Mouse (Mus musculus) Patski (cell line): ENCODE measurements around the gene 4930455H04Rik. TPM values are rescaled to one million over a fixed set of nuclear protein-coding genes. Genes with fewer than 3 reads are reported as not detected.

Source experiments
- ATAC-seq: fragments of 100-300 bp; one replicate; pipeline ENCODE4 v1.8.0; 2021
- CTCF ChIA-PET: fragments of 350-600 bp; sonication (Branson Sonifier 250); formaldehyde crosslinking; loops from one replicate; lab custom pipeline; 2022; ENCODE audit warnings: inconsistent platforms; lab: Charles Lee
- POLR2A ChIA-PET: fragments of 350-600 bp; sonication (Branson Sonifier 250); formaldehyde crosslinking; loops from one replicate; lab custom pipeline; 2022; ENCODE audit warnings: antibody characterized with exemption, inconsistent platforms; lab: Charles Lee
- DNase-seq: peaks from one replicate; pipeline ENCODE4 v3.0.0-alpha.2; 2011; ENCODE audit warnings: low read depth, low spot score
- H3K27me3 ChIP-seq: fragments of 371-371 bp; one replicate; pipeline ENCODE4 v1.5.1; 2021
- CTCF ChIP-seq: fragments of 100-300 bp; IDR thresholded peaks from one replicate; pipeline ENCODE4 v1.5.1; 2021
- in situ Hi-C: fragments of 300-500 bp; cut with MboI; formaldehyde crosslinking; loops from 3 replicates; pipeline ENCODE4 v1.11.1; 2018; ENCODE audit warnings: low pct_unique_long_range_greater_than_20kb, mixed read lengths
- polyA plus RNA-seq: library from polyadenylated mRNA; unstranded; gene quantifications from one replicate; pipeline ENCODE4 v1.2.3, GENCODE M21; 2021

Gene 4930455H04Rik
- polyA plus RNA-seq, 1 experiment from 2014 or later, result not detected

DNA sequence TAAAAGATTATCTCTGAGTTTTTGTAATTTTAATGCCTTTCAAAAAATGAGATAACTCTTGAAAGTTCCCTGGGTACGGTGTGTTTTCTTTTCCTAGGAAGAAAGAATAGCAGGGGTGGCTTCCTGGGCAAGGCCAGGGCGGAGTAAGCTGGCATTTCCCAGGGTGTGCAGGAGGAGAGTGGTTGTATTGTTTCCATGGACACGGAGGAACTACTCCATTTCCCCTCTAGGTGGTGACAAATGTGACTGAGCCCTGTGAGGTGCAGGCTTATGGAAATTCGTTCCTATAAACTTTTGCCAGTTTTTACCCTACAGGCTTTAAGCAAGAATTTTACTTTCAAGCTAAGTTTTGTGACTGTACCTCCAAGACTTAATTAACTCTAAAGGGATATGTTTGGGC lies 1.8 kb upstream of the 4930455H04Rik start:
- peak; percentile 67 for TF ChIP-seq CTCF
- no peaks in the 10 kb centered on the region for H3K27me3 ChIP-seq
- DNase-seq (no peak), ATAC-seq (peak; percentile 89)
- in situ Hi-C loops, result no loop called here
- POLR2A ChIA-PET, result no interaction called here
- CTCF ChIA-PET, result interaction anchor here (0.6 to 1.8 kb wide), 7 partner anchors 10 to 595 kb away, joined by 3 to 4 read pairs (median 3); no protein-coding TSS in a partner anchor

DNA sequence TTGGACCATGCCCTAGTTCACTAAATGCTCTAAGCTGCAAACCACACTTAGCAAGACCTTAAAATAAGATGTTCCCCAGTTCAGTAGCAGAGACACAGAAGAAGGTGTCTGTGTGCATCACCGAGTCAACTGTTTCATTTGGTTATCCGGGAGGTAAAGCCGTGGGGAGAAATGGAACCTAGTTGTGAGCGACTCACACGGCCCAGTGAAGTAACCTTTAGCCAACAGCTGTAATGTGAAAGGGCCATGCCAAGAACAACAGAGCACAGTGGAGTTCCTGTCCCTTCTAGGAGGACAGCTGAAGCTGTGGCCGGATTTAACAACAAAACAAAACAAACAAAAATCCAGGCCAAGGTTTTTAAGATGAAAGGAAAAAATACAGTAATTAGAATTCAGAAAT lies 1.3 kb upstream of the 4930455H04Rik start:
- ChIA-PET POLR2A (interaction anchor here (1.2 kb wide), 1 partner anchor 56 kb away, joined by 5 read pairs; no protein-coding TSS in a partner anchor), CTCF (interaction anchor here (0.6 to 1.8 kb wide), 6 partner anchors 10 to 453 kb away, joined by 3 to 4 read pairs (median 3); no protein-coding TSS in a partner anchor)
- TF ChIP-seq CTCF, result no peak
- in situ Hi-C loops, result no loop called here
- DNase-seq, result no peak
- H3K27me3 ChIP-seq, result no peaks in the 10 kb centered on the region
- ATAC-seq, result peak; percentile 71

DNA sequence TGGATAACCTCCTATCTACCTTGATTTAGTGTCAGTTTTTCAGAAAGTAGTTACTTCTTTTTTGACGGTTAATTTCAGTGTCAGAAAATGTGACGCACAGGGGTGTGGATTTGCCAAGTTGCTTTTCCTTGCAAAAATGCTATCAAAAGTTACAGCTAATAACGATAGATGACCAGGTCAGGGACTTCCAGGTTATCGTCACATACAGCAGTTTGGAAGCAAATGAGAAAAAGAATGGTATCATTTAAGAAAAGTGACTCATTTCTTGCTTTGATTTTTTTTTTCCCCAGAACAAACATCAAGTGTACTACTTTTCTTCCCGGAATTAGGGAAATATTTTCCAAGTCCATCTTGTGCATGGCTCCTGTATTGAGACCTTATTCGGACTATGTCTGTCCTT lies 631 bp upstream of the 4930455H04Rik start:
- ChIA-PET POLR2A (interaction anchor here (1.2 kb wide), 1 partner anchor 57 kb away, joined by 5 read pairs; no protein-coding TSS in a partner anchor), CTCF (interaction anchor here (1.0 to 1.8 kb wide), 4 partner anchors 16 to 93 kb away, joined by 3 to 4 read pairs (median 4); no protein-coding TSS in a partner anchor)
- no peaks in the 10 kb centered on the region for H3K27me3 ChIP-seq
- in situ Hi-C loops, result no loop called here
- ATAC-seq, result no peak
- DNase-seq, result no peak
- TF ChIP-seq CTCF, result no peak

DNA sequence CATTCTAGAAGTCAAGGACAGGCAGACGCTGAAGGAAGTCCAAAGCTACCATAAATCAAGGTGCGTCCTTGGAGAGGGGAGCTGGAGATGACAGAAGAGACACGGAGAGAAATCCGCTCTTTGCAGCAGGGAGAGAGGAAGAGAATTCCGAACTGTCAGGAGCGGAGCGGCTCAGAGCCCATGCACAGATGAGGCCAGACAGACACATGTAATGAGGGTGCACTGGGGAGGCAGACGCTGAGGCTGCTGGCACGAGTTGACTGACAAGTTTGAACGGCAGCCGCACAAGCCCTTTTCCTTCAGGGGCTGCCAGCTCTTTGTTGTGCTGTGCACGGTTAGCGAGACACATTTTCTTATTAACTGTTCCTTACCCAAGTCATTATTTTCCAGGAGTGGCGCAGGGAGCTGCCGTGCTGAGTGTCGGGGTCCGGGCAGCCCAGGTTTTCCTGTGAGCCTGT lies 502 bp downstream of the 4930455H04Rik start, which contains the start of gene Palmd:
Palmd (minus strand) TSS at position 448 of the 458 bp plus-strand sequence.
- in situ Hi-C loops, result no loop called here
- ATAC-seq (no peak), DNase-seq (no peak)
- CTCF ChIA-PET, result interaction anchor here (1.4 kb wide), 1 partner anchor 33 kb away, joined by 4 read pairs; no protein-coding TSS in a partner anchor
- POLR2A ChIA-PET, result no interaction called here
- no peaks in the 10 kb centered on the region for H3K27me3 ChIP-seq
- TF ChIP-seq CTCF, result no peak

DNA sequence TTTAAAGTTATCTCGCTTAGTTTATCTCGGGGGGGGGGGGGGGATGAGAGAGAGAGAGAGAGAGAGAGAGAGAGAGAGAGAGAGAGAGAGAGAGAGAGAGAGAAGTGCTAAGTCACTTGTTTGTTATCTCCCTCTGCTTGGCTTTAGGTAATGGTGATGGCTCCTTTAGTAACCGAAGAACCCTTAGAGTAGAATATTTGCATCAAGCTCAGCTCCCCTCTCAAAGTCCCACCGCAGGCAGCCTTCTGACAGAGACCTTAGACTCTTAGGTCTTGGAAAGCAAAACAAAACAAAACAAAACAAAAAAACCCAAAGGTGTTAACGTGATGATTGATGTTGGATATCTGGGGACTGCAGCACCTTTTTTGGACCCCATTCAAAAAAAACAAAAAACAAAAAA lies 936 bp downstream of the 4930455H04Rik start:
- no peak for TF ChIP-seq CTCF
- ChIA-PET CTCF (interaction anchor here (1.4 kb wide), 1 partner anchor 33 kb away, joined by 4 read pairs; no protein-coding TSS in a partner anchor), POLR2A (interaction anchor here (0.7 kb wide), 1 partner anchor 763 kb away, joined by 5 read pairs; no protein-coding TSS in a partner anchor)
- DNase-seq, result no peak
- H3K27me3 ChIP-seq, result no peaks in the 10 kb centered on the region
- ATAC-seq, result no peak
- in situ Hi-C loops, result no loop called here

DNA sequence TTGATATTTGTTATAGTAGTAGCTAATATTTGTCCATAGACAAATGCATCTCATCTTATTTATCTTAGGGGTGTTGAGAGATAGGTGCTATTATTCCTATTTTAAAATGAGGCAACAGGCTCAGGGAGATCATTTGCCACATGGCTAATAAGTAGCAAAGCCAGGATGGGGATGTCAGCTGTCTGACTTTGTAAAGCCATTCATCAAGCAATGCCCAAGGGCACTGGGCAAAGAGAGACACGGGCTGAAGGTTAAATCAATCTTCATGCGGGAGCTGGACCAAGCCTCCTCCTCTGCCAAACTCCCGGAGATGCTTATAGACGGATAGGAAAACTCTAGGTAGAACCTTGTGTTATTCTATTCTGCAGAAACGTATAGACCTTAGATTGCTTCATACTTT lies 1.7 kb downstream of the 4930455H04Rik start:
- ChIA-PET POLR2A (interaction anchor here (0.9 kb wide), 1 partner anchor 18 kb away, joined by 3 read pairs; no protein-coding TSS in a partner anchor), CTCF (interaction anchor here (1.3 kb wide), 1 partner anchor 18 kb away, joined by 4 read pairs; no protein-coding TSS in a partner anchor)
- ATAC-seq (no peak), DNase-seq (no peak)
- no peaks in the 10 kb centered on the region for H3K27me3 ChIP-seq
- in situ Hi-C loops, result no loop called here
- TF ChIP-seq CTCF, result no peak

DNA sequence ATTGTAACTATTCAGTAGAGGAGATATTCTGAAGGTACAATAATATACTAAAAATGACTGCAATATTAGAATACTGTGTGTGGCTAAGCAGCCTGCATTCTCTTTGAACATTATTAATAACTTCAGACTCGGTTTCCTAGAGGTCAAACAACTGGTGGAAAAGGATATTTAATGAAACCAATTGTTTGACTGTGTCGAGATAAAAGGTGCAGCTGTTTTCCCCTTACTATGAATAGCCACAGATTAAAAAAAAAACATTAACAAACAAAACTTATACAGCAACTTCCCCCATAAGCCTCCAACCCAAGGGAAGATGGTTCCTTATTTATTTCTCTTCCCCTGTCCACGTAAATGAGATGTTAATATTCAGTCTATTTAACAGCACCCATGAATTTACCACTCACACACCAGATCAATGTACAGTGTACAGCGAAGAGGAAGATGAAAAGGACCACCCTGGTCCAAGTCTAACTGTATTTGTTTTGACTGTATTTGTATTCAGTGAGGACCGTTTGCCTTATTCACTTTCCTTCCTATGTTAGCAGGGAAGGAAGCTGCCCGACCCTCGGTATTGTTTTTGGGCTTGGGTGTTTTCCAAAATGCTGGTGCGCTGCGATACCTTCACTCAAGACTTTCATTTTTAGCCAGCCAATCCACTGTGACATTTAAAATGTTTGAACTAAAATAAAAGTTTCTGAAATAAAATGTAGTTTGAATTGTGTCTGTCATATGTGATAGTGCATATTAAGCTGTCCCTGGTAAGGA lies 13.9 kb downstream of the 4930455H04Rik start:
- ATAC-seq, result no peak
- TF ChIP-seq CTCF, result no peak
- no peaks in the 10 kb centered on the region for H3K27me3 ChIP-seq
- ChIA-PET POLR2A (no interaction called here), CTCF (interaction anchor here (1.0 to 1.5 kb wide), 4 partner anchors 9 to 20 kb away, joined by 3 to 5 read pairs (median 4); no protein-coding TSS in a partner anchor)
- in situ Hi-C loops, result no loop called here
- no peak for DNase-seq

DNA sequence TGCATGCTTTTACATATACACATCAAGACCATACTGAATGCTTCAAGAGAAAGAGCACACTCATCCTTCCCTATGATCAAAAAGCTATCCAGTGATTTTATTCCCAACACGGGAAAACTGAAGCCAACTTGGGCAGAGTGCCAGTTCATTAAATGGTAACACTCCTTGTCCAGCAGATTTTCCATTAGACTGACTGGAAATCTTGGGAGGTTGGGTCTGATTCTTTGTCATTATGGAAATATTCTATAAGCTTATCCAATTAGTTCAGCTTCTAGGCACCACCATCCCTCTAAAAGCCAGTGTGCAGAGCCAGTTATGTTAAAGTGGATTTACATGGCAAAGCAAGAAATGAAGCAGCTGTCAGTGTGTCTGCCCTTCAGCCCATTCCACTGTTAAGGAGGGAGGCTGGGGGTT lies 17.0 kb downstream of the 4930455H04Rik start:
- TF ChIP-seq CTCF, result no peak
- ChIA-PET POLR2A (interaction anchor here (0.9 kb wide), 1 partner anchor 20 kb away, joined by 3 read pairs; no protein-coding TSS in a partner anchor), CTCF (interaction anchor here (0.8 to 1.9 kb wide), 5 partner anchors 10 to 38 kb away, joined by 3 to 5 read pairs (median 3); no protein-coding TSS in a partner anchor)
- ATAC-seq (no peak), DNase-seq (no peak)
- no peaks in the 10 kb centered on the region for H3K27me3 ChIP-seq
- in situ Hi-C loops, result no loop called here

DNA sequence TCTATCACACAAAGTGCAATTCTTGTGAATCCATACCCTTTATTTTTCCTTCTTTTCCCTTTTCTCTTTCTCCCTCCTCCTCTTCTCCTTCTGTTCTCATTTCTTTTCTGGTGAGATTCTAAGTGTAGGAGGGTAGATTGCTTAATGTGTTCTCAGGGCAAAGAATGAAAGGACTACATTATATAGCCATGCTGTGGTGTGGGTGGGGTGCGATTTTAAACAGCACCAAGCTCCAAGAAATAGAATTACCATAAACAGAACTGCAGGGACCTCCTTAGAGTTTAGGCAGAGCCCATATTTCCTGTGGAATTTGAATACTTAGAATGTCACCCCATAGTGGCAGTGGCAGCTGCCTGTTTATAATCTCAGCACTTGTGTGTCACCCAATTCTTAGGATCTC lies 17.7 kb downstream of the 4930455H04Rik start:
- in situ Hi-C loops, result no loop called here
- ChIA-PET CTCF (interaction anchor here (0.8 to 1.9 kb wide), 6 partner anchors 10 to 39 kb away, joined by 3 to 5 read pairs (median 3); no protein-coding TSS in a partner anchor), POLR2A (interaction anchor here (0.9 kb wide), 1 partner anchor 19 kb away, joined by 3 read pairs; no protein-coding TSS in a partner anchor)
- ATAC-seq (no peak), DNase-seq (no peak)
- TF ChIP-seq CTCF, result no peak
- no peaks in the 10 kb centered on the region for H3K27me3 ChIP-seq

DNA sequence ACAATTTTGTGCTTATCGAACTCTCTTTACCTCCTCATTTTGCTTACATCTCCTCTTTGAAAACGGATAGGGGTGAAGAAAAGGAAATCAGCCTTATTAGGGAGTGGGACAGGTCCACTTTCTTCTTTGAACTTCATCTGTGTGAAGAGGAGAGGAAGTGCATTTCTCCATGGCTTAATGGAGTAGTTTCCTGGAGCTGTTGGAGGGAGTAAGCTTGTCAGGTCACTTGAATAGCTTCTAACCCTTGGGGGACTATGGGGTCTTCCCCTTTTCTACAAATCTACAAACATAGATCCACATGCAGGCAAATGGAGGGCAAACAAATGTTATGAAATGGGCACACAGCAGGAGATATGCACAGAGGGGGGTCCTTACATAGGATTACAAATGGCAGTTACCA lies 18.4 kb downstream of the 4930455H04Rik start:
- ATAC-seq (no peak), DNase-seq (no peak)
- TF ChIP-seq CTCF, result no peak
- H3K27me3 ChIP-seq, result no peaks in the 10 kb centered on the region
- in situ Hi-C loops, result no loop called here
- CTCF ChIA-PET, result interaction anchor here (0.8 to 2.0 kb wide), 4 partner anchors 9 to 56 kb away, joined by 3 to 5 read pairs (median 4); no protein-coding TSS in a partner anchor
- POLR2A ChIA-PET, result no interaction called here
